Mouse (Mus musculus) heart, embryonic 11.5 days (tissue): ENCODE data around the gene Cmah. TPM values are rescaled to one million over a fixed set of nuclear protein-coding genes. Genes with fewer than 3 reads are reported as not detected.

Experiments
- ATAC-seq: fragments of 200-750 bp; cut with Nextera tagmentation; replicated peaks from 2 replicates; pipeline ENCODE4 v1.8.0; 2017; ENCODE audit warnings: moderate library complexity; ENCODE audit not compliant: insufficient number of reproducible peaks, low FRiP score, low TSS enrichment
- H3K27ac ChIP-seq: fragments of 300-500 bp; sonication (generic); 2 replicates; pipeline ENCODE4 v1.5.1; 2014; ENCODE audit warnings: mild to moderate bottlenecking, low read depth, low read length
- H3K27me3 ChIP-seq: fragments of 300-500 bp; sonication (generic); 2 replicates; pipeline ENCODE4 v1.6.1; 2014; ENCODE audit warnings: mild to moderate bottlenecking, low read length, mixed read lengths; ENCODE audit not compliant: control insufficient read depth, insufficient read depth
- H3K36me3 ChIP-seq: fragments of 300-500 bp; sonication (generic); 2 replicates; pipeline ENCODE4 v1.6.1; 2014; ENCODE audit warnings: mild to moderate bottlenecking, low read length, moderate library complexity, mixed read lengths; ENCODE audit not compliant: control insufficient read depth, insufficient read depth
- H3K4me1 ChIP-seq: fragments of 300-500 bp; sonication (generic); 2 replicates; pipeline ENCODE4 v1.6.1; 2014; ENCODE audit warnings: low read length; ENCODE audit not compliant: control insufficient read depth, insufficient read depth
- H3K4me2 ChIP-seq: fragments of 300-500 bp; sonication (generic); 2 replicates; pipeline ENCODE4 v1.6.1; 2014; ENCODE audit warnings: mild to moderate bottlenecking, moderate library complexity
- H3K4me3 ChIP-seq: fragments of 300-500 bp; sonication (generic); 2 replicates; pipeline ENCODE4 v1.5.1; 2014; ENCODE audit warnings: low read depth, low read length
- H3K9ac ChIP-seq: fragments of 300-500 bp; sonication (generic); 2 replicates; pipeline ENCODE4 v1.6.1; 2014; ENCODE audit warnings: mild to moderate bottlenecking, low read depth, low read length, moderate library complexity
- H3K9me3 ChIP-seq: fragments of 300-500 bp; sonication (generic); replicated peaks from 2 replicates; pipeline ENCODE4 v1.6.1; 2016; ENCODE audit warnings: low read length; ENCODE audit not compliant: control insufficient read depth
- WGBS: fragments of 180-500 bp; shearing (Covaris S2); extraction: QIAGEN DNeasy Blood & Tissue Kit; methylation state at CpG from one replicate; pipeline ENCODE4 v1.1.7; 2014; ENCODE audit not compliant: insufficient replicate concordance; 5-methylcytosine and 5-hydroxymethylcytosine counted together
- polyA plus RNA-seq: library from polyadenylated mRNA; unstranded; fragments of >200 nt; fragmentation: Nextera tagmentation; extraction: Ambion mirVana; gene quantifications from 2 replicates; pipeline ENCODE4 v1.2.1, GENCODE M21; 2014

The Cmah gene
- polyA plus RNA-seq, 1 experiment from 2014 or later = 0.54 TPM

GRCm38 (mm10) chr13:24491101-24491500, 163.9 kb downstream of the Cmah start:
- 77% methylated on average over 3 of the region's 3 CpGs for WGBS
- no peak overlapping the region for H3K4me2 ChIP-seq
- H3K27ac ChIP-seq = no peak overlapping the region

DNA sequence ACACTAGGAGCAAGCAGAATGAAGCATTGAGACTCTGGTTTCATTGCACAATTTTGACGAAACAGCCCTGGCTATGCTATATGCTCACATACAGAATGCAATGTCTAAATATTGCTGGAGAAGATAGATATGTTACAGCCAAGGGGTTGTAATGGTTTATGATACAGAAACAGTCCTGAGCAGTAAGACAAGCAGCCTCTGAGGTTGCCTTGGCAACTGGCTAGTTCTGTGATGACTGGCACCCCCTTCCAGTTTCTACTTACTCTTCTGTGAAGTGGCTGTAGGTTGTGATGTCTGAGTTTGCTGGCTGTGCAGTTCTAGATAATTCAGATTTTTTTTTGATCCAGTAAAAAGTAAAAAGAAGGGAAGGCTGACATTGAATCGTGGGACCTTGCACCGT, 166.6 kb downstream of the Cmah start:
- no peak overlapping the region for H3K27ac ChIP-seq
- H3K9ac ChIP-seq = no peak overlapping the region
- no peaks in the 10 kb centered on the region for H3K36me3 ChIP-seq
- no peaks in the 10 kb centered on the region for H3K9me3 ChIP-seq
- peaks cover 7% of the 10 kb centered on the region for H3K4me1 ChIP-seq
- no peak for ATAC-seq
- WGBS = 89% methylated on average over 3 of the region's 3 CpGs
- no peak overlapping the region for H3K4me2 ChIP-seq
- no peak overlapping the region for H3K4me3 ChIP-seq
- no peaks in the 10 kb centered on the region for H3K27me3 ChIP-seq

More at GRCm38 (mm10) chr13:24491101-24491500, 163.9 kb downstream of the Cmah start:
- Histone ChIP-seq H3K9me3 (no peaks in the 10 kb centered on the region), H3K4me1 (peaks cover 4% of the 10 kb centered on the region; the same call in 1 of the 2 replicates), H3K27me3 (no peaks in the 10 kb centered on the region), H3K36me3 (no peaks in the 10 kb centered on the region), H3K9ac (no peak overlapping the region), H3K4me3 (no peak overlapping the region)
- ATAC-seq = no peak

- H3K9me3 ChIP-seq = no peaks in the 10 kb centered on the region
- H3K4me1 ChIP-seq = peaks cover 11% of the 10 kb centered on the region
- H3K4me3 ChIP-seq = no peak overlapping the region
- H3K27me3 ChIP-seq = peaks cover 3% of the 10 kb centered on the region
- no peak overlapping the region for H3K4me2 ChIP-seq
- H3K36me3 ChIP-seq = no peaks in the 10 kb centered on the region
- no peak overlapping the region for H3K9ac ChIP-seq
- 64% methylated on average over 5 of the region's 5 CpGs for WGBS
- ATAC-seq = no peak
- H3K27ac ChIP-seq = no peak overlapping the region; the same call in 1 of the 2 replicates
These were observed 169.1 kb downstream of the Cmah start for GRCm38 (mm10) chr13:24496353-24496752.

- 60% methylated on average over 12 of the region's 12 CpGs for WGBS
- H3K36me3 ChIP-seq = no peaks in the 10 kb centered on the region
- H3K27me3 ChIP-seq = peaks cover 3% of the 10 kb centered on the region
- no peak overlapping the region for H3K4me3 ChIP-seq
- no peak overlapping the region for H3K4me2 ChIP-seq
- no peak for ATAC-seq
- H3K9me3 ChIP-seq = no peaks in the 10 kb centered on the region
- peaks cover 11% of the 10 kb centered on the region for H3K4me1 ChIP-seq
- no peak overlapping the region for H3K27ac ChIP-seq
- H3K9ac ChIP-seq = no peak overlapping the region
These were observed 169.8 kb downstream of the Cmah start for GRCm38 (mm10) chr13:24497001-24497400.

DNA sequence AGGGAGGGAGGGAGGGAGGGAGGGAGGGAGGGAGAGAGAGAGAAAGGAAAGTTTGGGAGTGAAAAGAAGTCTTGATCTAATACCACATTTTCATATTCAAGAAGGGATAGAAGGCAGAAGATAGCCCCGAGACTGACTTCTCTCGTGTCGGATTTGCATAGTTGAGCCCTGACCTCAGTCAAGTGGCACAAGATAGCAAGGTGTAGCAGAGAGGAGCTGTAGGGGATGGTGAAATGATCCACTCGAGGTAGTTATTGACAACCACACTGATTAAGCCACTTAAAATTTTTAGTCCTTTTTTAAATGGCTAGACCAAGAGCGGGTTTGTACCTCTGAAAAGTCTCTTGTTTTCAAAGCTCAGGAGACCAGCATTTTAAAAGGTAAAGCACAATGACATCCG, 171.1 kb downstream of the Cmah start:
- no peak overlapping the region for H3K4me2 ChIP-seq
- H3K27ac ChIP-seq = no peak overlapping the region
- H3K36me3 ChIP-seq = no peaks in the 10 kb centered on the region
- peaks cover 3% of the 10 kb centered on the region for H3K27me3 ChIP-seq
- WGBS = 45% methylated on average over 6 of the region's 6 CpGs
- H3K9me3 ChIP-seq = no peaks in the 10 kb centered on the region
- no peak overlapping the region for H3K9ac ChIP-seq
- no peak overlapping the region for H3K4me3 ChIP-seq
- H3K4me1 ChIP-seq = peaks cover 11% of the 10 kb centered on the region
- no peak for ATAC-seq

DNA sequence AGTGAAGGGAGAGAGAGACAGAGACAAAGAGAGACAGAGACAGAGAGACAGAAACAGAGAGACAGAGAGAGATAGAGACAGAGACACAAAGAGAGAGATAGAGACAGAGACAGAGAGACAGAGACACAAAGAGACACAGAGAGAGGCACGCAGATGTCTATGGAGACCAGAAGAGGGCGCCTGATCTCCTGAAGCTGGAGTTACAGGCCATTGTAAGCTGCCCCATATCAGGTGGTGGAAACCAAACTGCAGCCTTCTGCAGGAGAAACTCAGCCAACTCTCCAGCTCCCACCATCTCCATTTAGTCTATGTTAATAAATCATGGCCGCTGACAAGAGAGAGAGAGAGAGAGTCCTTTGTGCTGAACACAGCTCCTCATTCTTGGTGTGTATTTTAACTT, 172.3 kb downstream of the Cmah start:
- Histone ChIP-seq H3K4me1 (peaks cover 11% of the 10 kb centered on the region), H3K36me3 (no peaks in the 10 kb centered on the region), H3K9me3 (no peaks in the 10 kb centered on the region), H3K27ac (no peak overlapping the region), H3K9ac (no peak overlapping the region), H3K4me3 (no peak overlapping the region), H3K27me3 (peaks cover 6% of the 10 kb centered on the region), H3K4me2 (no peak overlapping the region)
- ATAC-seq = no peak
- WGBS = 43% methylated on average over 3 of the region's 3 CpGs

GRCm38 (mm10) chr13:24501179-24501905, 174.1 kb downstream of the Cmah start:
- Histone ChIP-seq H3K27me3 (peaks cover 6% of the 10 kb centered on the region), H3K9ac (no peak overlapping the region), H3K9me3 (no peaks in the 10 kb centered on the region), H3K4me1 (peaks cover 4% of the 10 kb centered on the region), H3K4me3 (no peak overlapping the region), H3K27ac (no peak overlapping the region), H3K4me2 (no peak overlapping the region), H3K36me3 (no peaks in the 10 kb centered on the region)
- 76% methylated on average over 25 of the region's 25 CpGs for WGBS
- ATAC-seq = no peak

DNA sequence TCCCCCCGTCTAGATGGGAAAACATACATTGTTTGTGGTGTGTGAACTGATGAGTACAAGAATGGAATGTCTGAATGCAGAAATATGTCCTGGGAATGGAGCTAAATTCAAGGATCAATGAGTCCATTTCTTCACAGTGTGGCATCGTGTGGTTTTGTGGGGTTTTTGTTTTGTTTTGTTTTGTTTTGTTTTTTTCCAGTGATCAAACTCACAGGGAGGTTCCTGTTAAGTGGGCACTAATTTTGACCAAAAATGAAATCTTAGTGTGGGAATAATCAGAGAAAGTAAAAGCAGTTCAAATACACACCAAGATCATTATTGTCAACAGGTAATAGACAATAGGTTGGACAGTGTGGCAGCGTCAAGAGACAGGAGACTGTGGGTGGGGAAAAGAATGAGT, 174.7 kb downstream of the Cmah start:
- Histone ChIP-seq H3K9ac (no peak overlapping the region), H3K4me2 (no peak overlapping the region)
- WGBS = 78% methylated on average over 3 of the region's 3 CpGs

GRCm38 (mm10) chr13:24505812-24506211, 178.6 kb downstream of the Cmah start:
- Histone ChIP-seq H3K9me3 (no peaks in the 10 kb centered on the region), H3K4me2 (no peak overlapping the region), H3K27ac (no peak overlapping the region), H3K4me3 (no peak overlapping the region), H3K4me1 (no peaks in the 10 kb centered on the region), H3K27me3 (peaks cover 6% of the 10 kb centered on the region), H3K36me3 (no peaks in the 10 kb centered on the region), H3K9ac (no peak overlapping the region)
- WGBS = 74% methylated on average over 5 of the region's 5 CpGs
- no peak for ATAC-seq

More for the DNA sequence above, 174.7 kb downstream of the Cmah start:
- no peaks in the 10 kb centered on the region for H3K9me3 ChIP-seq
- H3K4me1 ChIP-seq = peaks cover 4% of the 10 kb centered on the region
- ATAC-seq = no peak
- H3K27me3 ChIP-seq = peaks cover 6% of the 10 kb centered on the region
- no peak overlapping the region for H3K4me3 ChIP-seq
- H3K27ac ChIP-seq = no peak overlapping the region
- no peaks in the 10 kb centered on the region for H3K36me3 ChIP-seq
